Mouse (Mus musculus): ENCODE measurements around the gene Hvcn1. TPM values are rescaled to one million over a fixed set of nuclear protein-coding genes. Genes with fewer than 3 reads are reported as not detected.

Hvcn1 gene
- polyA plus RNA-seq, 2 experiments = 1.3 to 1.6 TPM

GRCm38 (mm10) chr5:122240521-122240920 lies 33.9 kb downstream of the Hvcn1 start:
- Histone ChIP-seq H3K4me1 (replicated peaks; ENCODE audit: control insufficient read depth in 2 of 2, insufficient read depth in 2 of 2, low read length in 1 of 2) (no peaks in the 10 kb centered on the region), H3K9ac (replicated peaks) (no peak overlapping the region), H3K9me3 (ENCODE audit: control insufficient read depth, low read length) (no peaks in the 10 kb centered on the region), H3K27ac (no peak overlapping the region), H3K4me3 (ENCODE audit: insufficient read depth in 1 of 2, low read depth in 2 of 2, low read length in 2 of 2) (no peak overlapping the region), H3K4me2 (ENCODE audit: low read depth) (no peak overlapping the region), H3K36me3 (replicated peaks; ENCODE audit: control insufficient read depth, insufficient read depth, low read depth) (no peaks in the 10 kb centered on the region), H3K27me3 (ENCODE audit: control insufficient read depth, insufficient read depth, low read length) (no peaks in the 10 kb centered on the region)
- no peak for TF ChIP-seq EP300 (IDR thresholded peaks at IDR 0.05; ENCODE audit: low read depth)
- no peak for TF ChIP-seq CTCF (IDR thresholded peaks at IDR 0.05; ENCODE audit: low read depth)
- ATAC-seq (ENCODE audit: insufficient read depth) (no peak), DNase-seq (ENCODE audit: low read depth in 3 of 3, low spot score in 3 of 3) (no peak)
- 75% methylated on average over 11 of the region's 11 CpGs for WGBS (ENCODE audit: insufficient replicate concordance)

DNA sequence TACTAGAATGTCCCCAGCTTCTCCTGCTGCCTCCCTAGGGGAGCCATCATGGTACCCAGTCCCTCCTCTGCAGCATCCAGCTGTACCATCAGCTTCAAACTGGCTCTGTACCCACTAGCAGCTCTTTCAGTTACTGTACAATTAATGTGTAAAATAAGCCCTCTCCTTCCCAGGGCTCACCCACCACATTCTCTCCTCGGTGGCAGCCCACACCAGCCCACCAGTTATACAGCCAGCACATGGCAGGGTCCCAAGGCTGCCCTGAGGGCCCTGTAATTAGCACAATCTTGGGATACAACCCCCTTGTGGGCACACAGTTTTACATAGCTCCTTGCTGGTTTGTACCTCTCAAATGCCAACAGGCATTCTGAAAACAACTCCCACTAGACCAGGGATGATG lies 34.4 kb downstream of the Hvcn1 start:
- ATAC-seq (ENCODE audit: insufficient read depth) (no peak), DNase-seq (ENCODE audit: low read depth in 3 of 3, low spot score in 3 of 3) (no peak)
- no peak overlapping the region for H3K4me3 ChIP-seq (ENCODE audit: insufficient read depth in 1 of 2, low read depth in 2 of 2, low read length in 2 of 2)
- H3K36me3 ChIP-seq (replicated peaks; ENCODE audit: control insufficient read depth, insufficient read depth, low read depth) = no peaks in the 10 kb centered on the region
- no peaks in the 10 kb centered on the region for H3K27me3 ChIP-seq (ENCODE audit: control insufficient read depth, insufficient read depth, low read length)
- no peak overlapping the region for H3K4me2 ChIP-seq (ENCODE audit: low read depth)
- H3K9me3 ChIP-seq (ENCODE audit: control insufficient read depth, low read length) = no peaks in the 10 kb centered on the region
- H3K4me1 ChIP-seq (replicated peaks; ENCODE audit: control insufficient read depth in 2 of 2, insufficient read depth in 2 of 2, low read length in 1 of 2) = no peaks in the 10 kb centered on the region
- WGBS (ENCODE audit: insufficient replicate concordance) = 77% methylated on average over 1 of the region's 1 CpGs
- H3K27ac ChIP-seq = no peak overlapping the region
- no peak overlapping the region for H3K9ac ChIP-seq (replicated peaks)
- no peak for TF ChIP-seq CTCF (IDR thresholded peaks at IDR 0.05; ENCODE audit: low read depth)
- TF ChIP-seq EP300 (IDR thresholded peaks at IDR 0.05; ENCODE audit: low read depth) = no peak

GRCm38 (mm10) chr5:122242521-122243123 lies 36.0 kb downstream of the Hvcn1 start:
- Histone ChIP-seq H3K4me1 (replicated peaks; ENCODE audit: control insufficient read depth in 2 of 2, insufficient read depth in 2 of 2, low read length in 1 of 2) (no peaks in the 10 kb centered on the region), H3K4me3 (ENCODE audit: insufficient read depth in 1 of 2, low read depth in 2 of 2, low read length in 2 of 2) (no peak overlapping the region), H3K9me3 (ENCODE audit: control insufficient read depth, low read length) (no peaks in the 10 kb centered on the region), H3K27ac (no peak overlapping the region), H3K36me3 (replicated peaks; ENCODE audit: control insufficient read depth, insufficient read depth, low read depth) (no peaks in the 10 kb centered on the region), H3K9ac (replicated peaks) (no peak overlapping the region), H3K4me2 (ENCODE audit: low read depth) (no peak overlapping the region), H3K27me3 (ENCODE audit: control insufficient read depth, insufficient read depth, low read length) (no peaks in the 10 kb centered on the region)
- ATAC-seq (ENCODE audit: insufficient read depth) = no peak
- TF ChIP-seq EP300 (IDR thresholded peaks at IDR 0.05; ENCODE audit: low read depth) (no peak), CTCF (IDR thresholded peaks at IDR 0.05; ENCODE audit: low read depth) (no peak)
- WGBS (ENCODE audit: insufficient replicate concordance) = 59% methylated on average over 6 of the region's 6 CpGs
- DNase-seq (ENCODE audit: low read depth in 3 of 3, low spot score in 3 of 3) = no peak

GRCm38 (mm10) chr5:122243781-122244523 lies 37.3 kb downstream of the Hvcn1 start:
- WGBS (ENCODE audit: insufficient replicate concordance) = 77% methylated on average over 17 of the region's 17 CpGs

GRCm38 (mm10) chr5:122245186-122245585 lies 38.6 kb downstream of the Hvcn1 start:
- no peak overlapping the region for H3K27ac ChIP-seq
- no peaks in the 10 kb centered on the region for H3K36me3 ChIP-seq (replicated peaks; ENCODE audit: control insufficient read depth, insufficient read depth, low read depth)
- no peaks in the 10 kb centered on the region for H3K4me1 ChIP-seq (replicated peaks; ENCODE audit: control insufficient read depth in 2 of 2, insufficient read depth in 2 of 2, low read length in 1 of 2)
- DNase-seq (ENCODE audit: low read depth in 3 of 3, low spot score in 3 of 3) (no peak), ATAC-seq (ENCODE audit: insufficient read depth) (no peak)
- WGBS (ENCODE audit: insufficient replicate concordance) = 52% methylated on average over 3 of the region's 3 CpGs
- TF ChIP-seq EP300 (IDR thresholded peaks at IDR 0.05; ENCODE audit: low read depth) (no peak), CTCF (IDR thresholded peaks at IDR 0.05; ENCODE audit: low read depth) (no peak)
- no peak overlapping the region for H3K9ac ChIP-seq (replicated peaks)
- no peaks in the 10 kb centered on the region for H3K27me3 ChIP-seq (ENCODE audit: control insufficient read depth, insufficient read depth, low read length)
- H3K4me3 ChIP-seq (ENCODE audit: insufficient read depth in 1 of 2, low read depth in 2 of 2, low read length in 2 of 2) = no peak overlapping the region
- H3K9me3 ChIP-seq (ENCODE audit: control insufficient read depth, low read length) = no peaks in the 10 kb centered on the region
- H3K4me2 ChIP-seq (ENCODE audit: low read depth) = no peak overlapping the region

More at GRCm38 (mm10) chr5:122243781-122244523, 37.3 kb downstream of the Hvcn1 start:
- H3K4me1 ChIP-seq (replicated peaks; ENCODE audit: control insufficient read depth in 2 of 2, insufficient read depth in 2 of 2, low read length in 1 of 2) = no peaks in the 10 kb centered on the region
- DNase-seq (ENCODE audit: low read depth in 3 of 3, low spot score in 3 of 3) = no peak
- no peak overlapping the region for H3K4me3 ChIP-seq (ENCODE audit: insufficient read depth in 1 of 2, low read depth in 2 of 2, low read length in 2 of 2)
- no peaks in the 10 kb centered on the region for H3K9me3 ChIP-seq (ENCODE audit: control insufficient read depth, low read length)
- H3K36me3 ChIP-seq (replicated peaks; ENCODE audit: control insufficient read depth, insufficient read depth, low read depth) = no peaks in the 10 kb centered on the region
- no peak for ATAC-seq (ENCODE audit: insufficient read depth)
- no peak overlapping the region for H3K9ac ChIP-seq (replicated peaks)
- TF ChIP-seq CTCF (IDR thresholded peaks at IDR 0.05; ENCODE audit: low read depth) (no peak), EP300 (IDR thresholded peaks at IDR 0.05; ENCODE audit: low read depth) (no peak)
- no peaks in the 10 kb centered on the region for H3K27me3 ChIP-seq (ENCODE audit: control insufficient read depth, insufficient read depth, low read length)
- H3K4me2 ChIP-seq (ENCODE audit: low read depth) = no peak overlapping the region
- no peak overlapping the region for H3K27ac ChIP-seq
